Mouse (Mus musculus) cortical plate, adult 2 months (tissue): Measurements from ENCODE around the gene Pced1b.

Source experiments
- CTCF ChIP-seq: fragments of 200-500 bp; IDR thresholded peaks from 2 replicates; pipeline ENCODE4 v1.5.1; 2011; ENCODE audit warnings: mild to moderate bottlenecking, control low read depth, low read length; ENCODE audit not compliant: insufficient read depth; ENCODE audit errors: extremely low read depth
- POLR2A ChIP-seq: fragments of 200-500 bp; IDR thresholded peaks from 2 replicates; pipeline ENCODE4 v1.6.1; 2011; ENCODE audit warnings: mild to moderate bottlenecking, low read length, control low read depth; ENCODE audit not compliant: insufficient read depth; ENCODE audit errors: extremely low read depth

GRCm38 (mm10) chr15:97421533-97421932 lies 174.6 kb downstream of the Pced1b start:
- TF ChIP-seq POLR2A (no peak), CTCF (no peak)
